Mouse (Mus musculus): Measurements from ENCODE around the gene Gm14744.
"Not testable (repeated sequence)": the region's sequence is repeated elsewhere in the genome, so short reads cannot be mapped to it uniquely, and the experiment has no call there.

Gm14744 gene

GRCm38 (mm10) chrX:77864458-77864857 lies at the start of gene Gm14744:
Gene Gm14744 (plus strand): TSS chrX:77864758.
- not testable (repeated sequence) for DNase-seq (ENCODE audit: low spot score)

GRCm38 (mm10) chrX:77853523-77853922 lies 11.0 kb upstream of the Gm14744 start, which contains the start of gene Pbsn:
Gene Pbsn (minus strand): TSS chrX:77853623.
- DNase-seq (ENCODE audit: low spot score), result no peak

- DNase-seq (ENCODE audit: low spot score), result not testable (repeated sequence)
These were observed 15.5 kb downstream of the Gm14744 start for GRCm38 (mm10) chrX:77880033-77880432.
